Mouse (Mus musculus) gastrocnemius, postnatal 25 days (tissue): ENCODE measurements around the gene Zfhx3. TPM values are rescaled to one million over a fixed set of nuclear protein-coding genes. Genes with fewer than 3 reads are reported as not detected.
"Not testable (repeated sequence)": the region's sequence is repeated elsewhere in the genome, so short reads cannot be mapped to it uniquely, and the experiment has no call there.

Experiments used
- DNase-seq: peaks from one replicate; pipeline ENCODE4 v3.0.0; 2022
- long read RNA-seq, 2 experiments: library from polyadenylated mRNA; stranded (forward); transcript quantifications; one replicate each; pipeline ENCODE4 v2.0.0; 2021
- total RNA-seq, 2 experiments: library from RNA; stranded (reverse); gene quantifications; 1 replicate in 1 of 2; 2 replicates in 1 of 2; pipeline ENCODE4 v1.2.3; 2021

The Zfhx3 gene
- 10 to 100 TPM; 11.9 to 13.3 TPM for total RNA-seq
- long read RNA-seq, experiment 1, partial matches to known transcripts: 0 of 4 reads
- long read RNA-seq, experiment 1, other reads (novel, unspliced or antisense): 4 of 4 reads
- long read RNA-seq, experiment 2, partial matches to known transcripts: 0 of 5 reads
- long read RNA-seq, experiment 2, other reads (novel, unspliced or antisense): 5 of 5 reads

GRCm38 (mm10) chr8:107941922-107942694 lies at the start of gene Zfhx3:
Gene Zfhx3, plus strand, starts transcription at chr8:107942644.
- no peak for DNase-seq

- DNase-seq: no peak
Measured at GRCm38 (mm10) chr8:107918984-107919383, 23.5 kb upstream of the Zfhx3 start.

GRCm38 (mm10) chr8:107926149-107926548 lies 16.3 kb upstream of the Zfhx3 start:
- DNase-seq: no peak

GRCm38 (mm10) chr8:107936725-107937124 lies 5.7 kb upstream of the Zfhx3 start:
- no peak for DNase-seq

- not testable (repeated sequence) for DNase-seq
Measured at GRCm38 (mm10) chr8:107938231-107938630, 4.2 kb upstream of the Zfhx3 start.

- DNase-seq: no peak
Measured at GRCm38 (mm10) chr8:107940181-107940580, 2.3 kb upstream of the Zfhx3 start.

- DNase-seq: no peak
Measured at GRCm38 (mm10) chr8:107942752-107943510, 487 bp downstream of the Zfhx3 start.

- no peak for DNase-seq
Measured at GRCm38 (mm10) chr8:107943550-107944348, 1.3 kb downstream of the Zfhx3 start.

GRCm38 (mm10) chr8:107944676-107945600 lies 2.5 kb downstream of the Zfhx3 start:
- DNase-seq: no peak

- DNase-seq: no peak
Measured at GRCm38 (mm10) chr8:107946888-107947287, 4.4 kb downstream of the Zfhx3 start.

GRCm38 (mm10) chr8:107955887-107956286 lies 13.4 kb downstream of the Zfhx3 start:
- no peak for DNase-seq

GRCm38 (mm10) chr8:107957566-107957965 lies 15.1 kb downstream of the Zfhx3 start:
- no peak for DNase-seq

- DNase-seq: no peak
Measured at GRCm38 (mm10) chr8:107960466-107960865, 18.0 kb downstream of the Zfhx3 start.

- DNase-seq: no peak
Measured at GRCm38 (mm10) chr8:107960878-107961277, 18.4 kb downstream of the Zfhx3 start.

GRCm38 (mm10) chr8:107972198-107972597 lies 29.8 kb downstream of the Zfhx3 start:
- no peak for DNase-seq

GRCm38 (mm10) chr8:107974451-107974850 lies 32.0 kb downstream of the Zfhx3 start:
- no peak for DNase-seq

GRCm38 (mm10) chr8:107978247-107978646 lies 35.8 kb downstream of the Zfhx3 start:
- DNase-seq: no peak

- DNase-seq: no peak
Measured at GRCm38 (mm10) chr8:107980618-107981017, 38.2 kb downstream of the Zfhx3 start.

GRCm38 (mm10) chr8:107986629-107987028 lies 44.2 kb downstream of the Zfhx3 start:
- DNase-seq: no peak

GRCm38 (mm10) chr8:107998874-107999273 lies 56.4 kb downstream of the Zfhx3 start:
- DNase-seq: no peak

- DNase-seq: no peak
Measured at GRCm38 (mm10) chr8:108011516-108011915, 69.1 kb downstream of the Zfhx3 start.
